Comparison of ENCODE assay signal across 8 mouse cellular contexts in the genomic region with DNA sequence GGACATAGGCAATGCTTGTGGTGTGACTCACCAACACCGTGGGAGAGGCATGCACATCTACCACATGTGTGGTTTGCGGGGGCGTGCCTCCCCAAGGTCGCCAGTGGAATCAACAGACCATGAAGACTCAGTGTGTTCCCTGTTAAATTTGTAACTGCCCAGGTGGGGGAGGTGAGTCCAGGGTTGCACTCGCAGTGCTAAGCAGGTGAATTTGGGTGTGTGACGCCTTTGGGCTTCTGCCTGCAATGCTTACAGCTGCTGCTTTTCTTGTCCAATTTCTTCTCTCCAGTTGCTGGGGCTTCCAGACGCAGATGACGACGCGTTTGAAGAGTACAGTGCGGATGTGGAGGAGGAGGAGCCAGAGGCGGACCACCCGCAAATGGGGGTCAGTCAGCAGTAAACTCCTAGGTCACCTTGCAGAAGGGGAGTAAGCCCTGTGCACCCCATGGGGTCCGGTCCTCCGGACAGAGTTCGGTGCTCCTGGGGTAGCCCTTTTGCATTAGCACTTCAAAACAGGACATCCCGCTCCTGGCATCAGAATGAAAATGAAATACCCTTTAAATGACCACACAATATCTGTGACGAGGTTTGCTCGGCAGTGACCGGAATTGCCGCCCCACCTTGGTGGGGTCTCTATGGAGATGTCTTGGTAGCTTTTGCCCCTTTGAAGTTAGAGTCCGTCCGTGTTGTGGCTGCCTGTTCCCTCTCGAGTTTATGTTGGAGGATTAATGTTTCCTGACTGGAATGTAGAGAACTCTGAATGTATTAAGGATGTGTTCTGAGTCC. TPM values are rescaled to one million over a fixed set of nuclear protein-coding genes. Genes with fewer than 3 reads are reported as not detected.
DNase-seq lines count a peak whose midpoint lies in the region; ATAC-seq lines count a peak whose summit lies in the region.

No protein-coding gene starts in this region.

- peak overlapping the region; percentile 40 for H3K9ac ChIP-seq in embryonic facial prominence, embryonic 11.5 days (replicated peaks; ENCODE audit: low read length)
- H3K9ac ChIP-seq in hindbrain, embryonic 14.5 days = peak overlapping the region; percentile 46
- H3K9ac ChIP-seq in limb, embryonic 15.5 days = peak overlapping the region; percentile 31; the same call in 1 of the 2 replicates
- H3K9ac ChIP-seq in neural tube, embryonic 12.5 days = peak overlapping the region; percentile 46

- H3K4me2 ChIP-seq in embryonic facial prominence, embryonic 11.5 days (ENCODE audit: low read depth, low read length) = peak overlapping the region; percentile 65
- H3K4me2 ChIP-seq in hindbrain, embryonic 14.5 days (replicated peaks) = peak overlapping the region; percentile 73
- peak overlapping the region; percentile 96 for H3K4me2 ChIP-seq in limb, embryonic 15.5 days
- H3K4me2 ChIP-seq in neural tube, embryonic 12.5 days (replicated peaks) = peak overlapping the region; percentile 72

- no peaks in the 10 kb centered on the region for H3K4me1 ChIP-seq in embryonic facial prominence, embryonic 11.5 days (ENCODE audit: control insufficient read depth, insufficient read depth, low read length)
- H3K4me1 ChIP-seq in hindbrain, embryonic 14.5 days (replicated peaks; ENCODE audit: control insufficient read depth, insufficient read depth, low read length) = peaks cover 11% of the 10 kb centered on the region
- peaks cover 10% of the 10 kb centered on the region for H3K4me1 ChIP-seq in limb, embryonic 15.5 days
- peaks cover 17% of the 10 kb centered on the region for H3K4me1 ChIP-seq in neural tube, embryonic 12.5 days

- H3K9me3 ChIP-seq in embryonic facial prominence, embryonic 11.5 days (replicated peaks; ENCODE audit: control insufficient read depth, low read length) = no peaks in the 10 kb centered on the region
- H3K9me3 ChIP-seq in hindbrain, embryonic 14.5 days (ENCODE audit: control insufficient read depth, low read length) = no peaks in the 10 kb centered on the region
- H3K9me3 ChIP-seq in limb, embryonic 15.5 days = no peaks in the 10 kb centered on the region
- no peaks in the 10 kb centered on the region for H3K9me3 ChIP-seq in neural tube, embryonic 12.5 days

- H3K36me3 ChIP-seq in embryonic facial prominence, embryonic 11.5 days (replicated peaks; ENCODE audit: control insufficient read depth, insufficient read depth, low read depth, low read length) = no peaks in the 10 kb centered on the region
- H3K36me3 ChIP-seq in hindbrain, embryonic 14.5 days (replicated peaks; ENCODE audit: control insufficient read depth, insufficient read depth) = peaks cover 17% of the 10 kb centered on the region
- H3K36me3 ChIP-seq in limb, embryonic 15.5 days = no peaks in the 10 kb centered on the region
- H3K36me3 ChIP-seq in neural tube, embryonic 12.5 days = peaks cover 8% of the 10 kb centered on the region; the same call in 1 of the 2 replicates

- H3K27ac ChIP-seq in embryonic facial prominence, embryonic 11.5 days (replicated peaks; ENCODE audit: low read depth, low read length) = no peak overlapping the region
- H3K27ac ChIP-seq in hindbrain, embryonic 14.5 days = no peak overlapping the region
- no peak overlapping the region for H3K27ac ChIP-seq in limb, embryonic 15.5 days
- H3K27ac ChIP-seq in neural tube, embryonic 12.5 days = no peak overlapping the region

- 0 out of 2 replicates have a peak, but pooled peaks have one; percentile 49 for ATAC-seq in embryonic facial prominence, embryonic 11.5 days (replicated peaks; ENCODE audit: insufficient number of reproducible peaks, low FRiP score, low TSS enrichment, low read depth)
- ATAC-seq in hindbrain, embryonic 14.5 days (ENCODE audit: low FRiP score) = peak; percentile 16
- no peak for ATAC-seq in limb, embryonic 15.5 days (ENCODE audit: insufficient number of reproducible peaks, low FRiP score, low TSS enrichment, low read depth)
- ATAC-seq in neural tube, embryonic 12.5 days (ENCODE audit: low FRiP score, low read depth) = peak; percentile 37

- no peaks in the 10 kb centered on the region; the same call in 1 of the 2 replicates for H3K27me3 ChIP-seq in embryonic facial prominence, embryonic 11.5 days (ENCODE audit: control insufficient read depth, insufficient read depth, low read length)
- H3K27me3 ChIP-seq in hindbrain, embryonic 14.5 days (ENCODE audit: control insufficient read depth, insufficient read depth, low read length) = no peaks in the 10 kb centered on the region
- peaks cover 9% of the 10 kb centered on the region for H3K27me3 ChIP-seq in limb, embryonic 15.5 days
- peaks cover 15% of the 10 kb centered on the region; the same call in 1 of the 2 replicates for H3K27me3 ChIP-seq in neural tube, embryonic 12.5 days (replicated peaks)

- WGBS in embryonic facial prominence, embryonic 11.5 days = 9% methylated on average over 24 of the region's 24 CpGs
- WGBS in hindbrain, embryonic 14.5 days = 9% methylated on average over 24 of the region's 24 CpGs
- 4% methylated on average over 24 of the region's 24 CpGs for WGBS in limb, embryonic 15.5 days
- WGBS in neural tube, embryonic 12.5 days = 7% methylated on average over 24 of the region's 24 CpGs

- peak overlapping the region; percentile 42 for H3K4me3 ChIP-seq in embryonic facial prominence, embryonic 11.5 days (ENCODE audit: low read depth, low read length)
- peak overlapping the region; percentile 29 for H3K4me3 ChIP-seq in hindbrain, embryonic 14.5 days (replicated peaks; ENCODE audit: low read length)
- peak overlapping the region; percentile 45 for H3K4me3 ChIP-seq in limb, embryonic 15.5 days
- H3K4me3 ChIP-seq in neural tube, embryonic 12.5 days = peak overlapping the region; percentile 32

- DNase-seq in adrenal gland, adult 2 months = peak; percentile 56
- no peak for DNase-seq in adrenal gland, adult 8-10 months
- DNase-seq in 3T3-L1 (ENCODE audit: low read depth, low spot score) (peak; percentile 67), MN1 (ENCODE audit: low spot score) (no peak)
- no peak for DNase-seq in embryonic facial prominence, embryonic 11.5 days (ENCODE audit: low spot score)
- no peak for DNase-seq in hindbrain, embryonic 14.5 days (ENCODE audit: low spot score)

RNA-seq across cellular contexts. Expression of a gene that starts 17.5 kb away (rescaled TPM):
- 10 to 100 TPM; 10.0 to 21.1 TPM for total RNA-seq in adrenal gland, adult 2 months (2021)
- polyA plus RNA-seq in adrenal gland, adult 2 months (2012; rRNA removed) = 11.1 and 18.6 TPM in 2 replicates
- total RNA-seq in adrenal gland, adult 8-10 months (2022) = 10 to 100 TPM; 15.6 to 30.6 (median 20.3) TPM
- polyA plus RNA-seq in embryonic facial prominence, embryonic 11.5 days (2014; fragmentation: Nextera tagmentation; extraction: Ambion mirVana) = 14.4 and 14.7 TPM in 2 replicates
- polyA plus RNA-seq in hindbrain, embryonic 14.5 days (2014; fragmentation: Nextera tagmentation; extraction: Ambion mirVana) = 101 and 123 TPM in 2 replicates
- 9.3 and 10.6 TPM in 2 replicates for polyA plus RNA-seq in limb, embryonic 15.5 days (2015; fragmentation: Nextera tagmentation; extraction: Ambion mirVana)
- polyA plus RNA-seq in neural tube, embryonic 12.5 days (2016; fragmentation: Nextera tagmentation; extraction: Ambion mirVana) = 45.5 and 46.7 TPM in 2 replicates

Comparison
In these comparisons a context has a peak if more than half of its experiments do, and no peak if none do; other contexts are left out.
1. DNase-seq: peak in adrenal gland, adult 2 months (single experiment) and 3T3-L1 (single experiment); none in adrenal gland, adult 8-10 months (single experiment), embryonic facial prominence, embryonic 11.5 days (single experiment), hindbrain, embryonic 14.5 days (single experiment) and MN1 (single experiment).
2. Peak in every context shown above with its lines, with median percentiles within 50 percentile points of each other: H3K4me2 ChIP-seq, H3K4me3 ChIP-seq and H3K9ac ChIP-seq.